Mouse (Mus musculus): ENCODE results near the gene Trim65.

DNA sequence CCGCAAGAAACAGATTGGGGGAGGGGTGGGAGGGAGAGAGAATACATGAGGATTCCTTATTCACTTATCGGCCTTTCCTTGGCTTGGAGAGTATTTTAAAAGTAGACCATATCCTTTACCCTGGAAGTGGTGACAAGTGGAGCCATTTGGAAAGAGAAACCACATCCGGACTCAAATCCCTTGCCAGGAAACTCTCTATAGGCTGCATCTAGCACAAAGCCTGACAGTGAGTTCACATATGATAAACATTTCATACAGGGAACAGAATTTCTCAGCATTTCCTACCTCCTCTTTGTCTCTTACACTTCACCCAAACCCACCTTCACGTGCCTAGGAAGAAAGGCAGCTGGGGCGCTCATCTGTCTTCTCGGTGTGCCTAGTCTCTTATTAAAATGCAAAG lies 36.3 kb upstream of the Trim65 start:
- no peak for TF ChIP-seq CTCF (IDR thresholded peaks at IDR 0.05; ENCODE audit: control insufficient read depth, insufficient read depth, low read length)
- TF ChIP-seq POLR2A (IDR thresholded peaks at IDR 0.05; ENCODE audit: borderline replicate concordance, control insufficient read depth, low read depth, low read length): no peak

All from bone marrow, adult 2 months (tissue).